Mouse (Mus musculus): ENCODE data around the gene Mars2. TPM values are rescaled to one million over a fixed set of nuclear protein-coding genes. Genes with fewer than 3 reads are reported as not detected.

The Mars2 gene
- total RNA-seq, 2 experiments from 2014 or later, result 8.8 to 11.4 TPM

DNA sequence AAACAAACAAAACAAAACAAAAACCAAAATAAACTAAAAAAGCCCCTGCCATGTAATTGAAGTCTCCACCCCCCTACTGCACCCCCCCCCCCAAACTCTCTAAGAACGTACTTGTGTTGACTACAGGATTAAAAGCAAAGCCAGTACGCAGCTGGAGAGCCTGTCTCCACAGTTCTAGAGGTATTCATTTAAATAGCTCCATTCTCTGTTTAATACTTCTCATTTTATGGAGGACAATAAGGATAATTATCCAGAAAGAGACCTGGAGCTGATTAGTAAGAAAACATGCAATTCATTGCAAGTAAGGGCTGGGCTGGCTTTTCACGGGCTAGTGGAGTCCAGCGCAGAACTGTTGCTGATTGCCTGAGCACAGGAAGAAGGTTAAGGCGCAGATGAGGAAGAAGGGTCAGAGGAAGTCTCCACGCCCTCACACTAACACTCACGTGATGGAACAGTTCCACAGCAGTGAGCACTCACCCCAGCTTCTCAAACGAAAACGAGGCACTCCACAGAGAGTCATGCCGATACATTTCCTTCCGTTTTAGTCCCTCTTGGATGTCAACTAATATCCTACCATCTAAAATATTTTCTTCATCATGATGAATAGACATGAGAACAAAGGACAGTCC lies 21.7 kb upstream of the Mars2 start:
- ATAC-seq (replicated peaks; ENCODE audit: low FRiP score, low TSS enrichment, poor library complexity, severe bottlenecking), result no peak

GRCm38 (mm10) chr1:55217191-55217590 lies 19.8 kb upstream of the Mars2 start:
- peak; percentile 87 for ATAC-seq (replicated peaks; ENCODE audit: low FRiP score, low TSS enrichment, poor library complexity, severe bottlenecking)

DNA sequence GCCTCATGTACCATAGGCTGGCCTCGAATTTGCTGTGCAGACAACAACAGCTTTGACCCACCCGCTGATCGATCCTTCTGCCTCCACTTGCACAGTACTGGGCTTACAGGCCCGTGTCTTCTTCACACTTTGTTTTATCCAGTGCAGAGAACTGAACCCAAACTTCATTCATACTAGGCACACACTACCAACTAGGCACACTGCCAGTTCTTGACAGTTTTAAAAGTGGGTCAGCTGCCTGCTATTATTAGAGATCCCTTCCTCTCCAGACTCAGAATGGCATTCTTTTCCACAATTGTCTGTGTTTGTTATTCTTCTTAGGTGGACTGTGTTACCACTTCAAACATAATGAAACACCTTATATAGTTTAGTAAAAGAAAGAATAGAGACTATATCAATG lies 15.6 kb upstream of the Mars2 start:
- no peak for ATAC-seq (replicated peaks; ENCODE audit: low FRiP score, low TSS enrichment, poor library complexity, severe bottlenecking)

- no peak for ATAC-seq (replicated peaks; ENCODE audit: low FRiP score, low TSS enrichment, poor library complexity, severe bottlenecking)
Observed at GRCm38 (mm10) chr1:55223026-55223425, 14.0 kb upstream of the Mars2 start.

- no peak for ATAC-seq (replicated peaks; ENCODE audit: low FRiP score, low TSS enrichment, poor library complexity, severe bottlenecking)
Observed at GRCm38 (mm10) chr1:55224111-55224510, 12.9 kb upstream of the Mars2 start.

GRCm38 (mm10) chr1:55225398-55225797 lies 11.6 kb upstream of the Mars2 start:
- ATAC-seq (replicated peaks; ENCODE audit: low FRiP score, low TSS enrichment, poor library complexity, severe bottlenecking), result no peak

GRCm38 (mm10) chr1:55226011-55226857 lies 10.7 kb upstream of the Mars2 start, which contains the start of gene Rftn2:
Gene Rftn2, minus strand, starts transcription at chr1:55226782.
- ATAC-seq (replicated peaks; ENCODE audit: low FRiP score, low TSS enrichment, poor library complexity, severe bottlenecking), result no peak; the same call in 1 of the 2 replicates

- no peak for ATAC-seq (replicated peaks; ENCODE audit: low FRiP score, low TSS enrichment, poor library complexity, severe bottlenecking)
Observed at GRCm38 (mm10) chr1:55227376-55227775, 9.6 kb upstream of the Mars2 start.

DNA sequence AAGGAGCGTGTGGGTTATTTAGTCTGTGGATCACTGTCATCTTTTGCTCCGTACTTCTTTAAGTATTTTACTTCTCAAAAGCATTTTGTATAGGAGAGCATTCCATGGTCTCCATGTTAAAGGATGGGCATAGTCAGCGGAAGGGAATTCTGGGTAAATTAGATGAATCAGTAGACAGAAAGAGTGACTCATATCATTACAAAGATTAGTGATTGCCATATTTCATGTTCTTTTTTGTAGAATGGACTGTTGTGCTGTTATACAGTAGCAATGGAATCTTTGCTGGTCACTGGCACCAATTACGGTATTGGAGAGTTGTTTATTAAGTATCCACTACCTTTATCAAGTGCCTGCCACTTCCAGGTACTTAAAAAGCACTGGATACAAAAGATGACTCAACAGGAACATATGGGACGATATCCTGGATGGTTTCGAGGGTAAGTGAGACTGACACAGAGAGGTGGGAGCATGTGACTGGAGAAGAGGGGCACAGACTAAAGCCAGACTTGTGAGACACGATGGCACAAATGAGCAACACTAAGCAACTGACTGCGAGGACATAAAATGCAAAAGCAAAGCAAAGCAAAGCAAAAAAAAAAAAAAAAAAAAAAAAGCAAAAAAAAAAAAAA lies 8.6 kb upstream of the Mars2 start:
- ATAC-seq (replicated peaks; ENCODE audit: low FRiP score, low TSS enrichment, poor library complexity, severe bottlenecking), result no peak

DNA sequence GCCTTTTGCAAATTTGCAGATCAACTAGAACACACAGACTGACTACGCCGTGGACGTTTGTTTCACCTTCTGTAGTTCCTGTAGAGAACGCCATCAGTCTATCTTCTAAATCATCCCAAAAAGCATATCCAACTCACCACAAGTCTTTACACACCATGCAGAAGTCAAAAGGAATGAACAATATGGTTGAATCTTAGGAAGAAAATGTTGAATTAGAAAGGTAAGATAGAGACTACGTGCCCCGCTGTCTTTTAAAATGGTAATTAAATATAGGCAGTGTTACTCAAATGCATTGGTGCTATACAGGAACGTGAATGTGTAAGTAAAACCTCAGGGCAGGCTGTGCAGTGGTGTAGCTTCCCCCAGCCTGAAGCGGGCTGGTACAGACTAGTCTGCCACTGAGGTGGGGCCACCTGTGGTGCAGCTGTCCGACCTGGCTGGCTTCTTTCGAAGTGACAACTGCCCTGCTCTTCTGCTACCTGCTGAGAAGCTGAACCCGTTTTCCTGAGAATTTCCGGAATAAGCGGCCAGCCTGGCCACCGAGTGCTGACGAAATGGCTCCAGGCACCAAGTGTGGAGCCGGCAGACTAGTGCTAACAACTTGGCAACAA lies 2.0 kb upstream of the Mars2 start:
- no peak for ATAC-seq (replicated peaks; ENCODE audit: low FRiP score, low TSS enrichment, poor library complexity, severe bottlenecking)

- ATAC-seq (replicated peaks; ENCODE audit: low FRiP score, low TSS enrichment, poor library complexity, severe bottlenecking), result no peak
Observed at GRCm38 (mm10) chr1:55236487-55236886, 490 bp upstream of the Mars2 start.

DNA sequence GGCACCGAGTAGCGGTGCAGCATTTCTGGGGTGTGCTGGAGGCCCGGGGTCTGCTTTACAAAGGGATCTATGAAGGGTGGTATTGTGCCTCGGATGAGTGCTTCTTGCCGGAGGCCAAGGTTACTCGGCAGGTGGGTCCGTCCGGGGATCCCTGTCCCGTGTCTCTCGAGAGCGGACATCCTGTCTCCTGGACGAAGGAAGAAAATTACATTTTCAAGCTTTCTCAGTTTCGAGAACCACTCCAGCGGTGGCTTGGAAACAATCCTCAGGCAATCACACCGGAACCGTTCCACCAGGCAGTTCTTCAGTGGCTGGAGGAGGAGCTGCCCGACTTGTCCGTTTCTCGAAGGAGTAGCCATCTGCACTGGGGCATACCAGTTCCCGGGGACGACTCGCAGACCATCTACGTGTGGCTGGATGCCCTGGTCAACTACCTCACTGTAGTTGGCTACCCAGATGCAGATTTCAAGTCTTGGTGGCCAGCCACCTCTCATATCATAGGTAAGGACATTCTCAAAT lies 725 bp downstream of the Mars2 start:
- peak; percentile 4; the same call in 1 of the 2 replicates for ATAC-seq (replicated peaks; ENCODE audit: low FRiP score, low TSS enrichment, poor library complexity, severe bottlenecking)

DNA sequence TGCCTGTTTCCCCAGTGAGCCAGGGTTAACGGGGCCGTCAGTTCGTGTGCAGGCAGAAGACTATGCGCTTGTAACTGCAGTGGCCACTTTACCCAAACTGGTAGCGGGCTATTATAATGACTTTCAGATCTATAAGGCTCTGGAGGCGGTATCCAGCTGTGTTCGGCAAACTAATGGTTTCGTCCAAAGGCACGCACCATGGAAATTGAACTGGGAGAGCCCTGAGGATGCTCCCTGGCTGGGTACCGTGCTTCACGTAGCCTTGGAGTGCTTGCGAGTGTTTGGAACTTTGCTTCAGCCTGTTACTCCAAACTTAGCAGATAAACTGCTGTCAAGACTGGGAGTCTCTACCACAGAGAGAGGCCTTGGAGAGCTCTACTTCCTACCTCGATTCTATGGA lies 1.5 kb downstream of the Mars2 start:
- no peak for ATAC-seq (replicated peaks; ENCODE audit: low FRiP score, low TSS enrichment, poor library complexity, severe bottlenecking)

DNA sequence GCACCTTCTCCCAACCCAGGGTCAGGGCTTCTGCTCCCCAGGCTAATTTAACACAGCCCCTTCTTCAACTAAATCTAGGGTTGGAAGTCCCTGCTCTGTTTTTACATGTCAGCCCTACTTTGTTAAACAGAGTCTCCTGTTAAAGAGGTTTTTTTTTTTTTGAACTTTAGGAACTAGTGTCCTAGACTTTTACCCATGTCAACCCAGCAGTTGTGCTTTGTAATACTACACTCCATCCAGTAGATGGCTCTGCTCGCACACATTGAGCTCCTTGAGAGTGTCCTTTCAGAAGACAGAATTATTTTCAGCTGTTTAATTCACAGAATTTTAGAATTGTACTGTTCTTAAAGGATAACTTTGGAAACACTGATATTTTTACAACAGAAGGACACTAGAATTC lies 2.3 kb downstream of the Mars2 start:
- peak; percentile 44; the same call in 1 of the 2 replicates for ATAC-seq (replicated peaks; ENCODE audit: low FRiP score, low TSS enrichment, poor library complexity, severe bottlenecking)

- ATAC-seq (replicated peaks; ENCODE audit: low FRiP score, low TSS enrichment, poor library complexity, severe bottlenecking), result no peak
Observed at GRCm38 (mm10) chr1:55246374-55246773, 9.4 kb downstream of the Mars2 start.

DNA sequence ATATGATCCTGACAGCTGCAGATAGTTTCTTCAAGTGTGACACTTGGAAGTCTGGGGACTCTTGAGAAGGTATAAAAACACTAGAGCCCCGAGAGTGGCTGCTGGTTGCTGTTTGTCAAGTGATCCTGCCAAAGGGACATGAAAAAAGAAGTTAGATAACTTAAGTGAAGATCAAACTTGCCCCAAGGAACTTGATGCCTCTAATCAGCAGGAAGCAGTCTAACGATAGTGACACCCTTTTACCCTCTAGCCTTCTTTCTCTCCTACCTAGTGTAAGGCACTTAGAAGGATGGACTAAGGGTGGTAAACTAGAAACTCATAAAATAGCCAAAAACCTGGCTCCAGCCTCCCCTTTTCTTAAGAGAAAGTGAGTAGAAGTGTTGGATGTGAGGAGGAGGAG lies 27.4 kb downstream of the Mars2 start:
- peak; percentile 72 for ATAC-seq (replicated peaks; ENCODE audit: low FRiP score, low TSS enrichment, poor library complexity, severe bottlenecking)

- peak; percentile 69 for ATAC-seq (replicated peaks; ENCODE audit: low FRiP score, low TSS enrichment, poor library complexity, severe bottlenecking)
Observed at GRCm38 (mm10) chr1:55265447-55265846, 28.5 kb downstream of the Mars2 start.

- ATAC-seq (replicated peaks; ENCODE audit: low FRiP score, low TSS enrichment, poor library complexity, severe bottlenecking), result no peak
Observed at GRCm38 (mm10) chr1:55279081-55279480, 42.1 kb downstream of the Mars2 start.
